Mouse (Mus musculus) ovary, adult 18-20 months (tissue): ENCODE measurements around the gene Zc3h6.

Experiments
- DNase-seq: peaks from one replicate; pipeline ENCODE4 v3.0.0; 2022; ENCODE audit warnings: low spot score, mixed read lengths

The Zc3h6 gene

DNA sequence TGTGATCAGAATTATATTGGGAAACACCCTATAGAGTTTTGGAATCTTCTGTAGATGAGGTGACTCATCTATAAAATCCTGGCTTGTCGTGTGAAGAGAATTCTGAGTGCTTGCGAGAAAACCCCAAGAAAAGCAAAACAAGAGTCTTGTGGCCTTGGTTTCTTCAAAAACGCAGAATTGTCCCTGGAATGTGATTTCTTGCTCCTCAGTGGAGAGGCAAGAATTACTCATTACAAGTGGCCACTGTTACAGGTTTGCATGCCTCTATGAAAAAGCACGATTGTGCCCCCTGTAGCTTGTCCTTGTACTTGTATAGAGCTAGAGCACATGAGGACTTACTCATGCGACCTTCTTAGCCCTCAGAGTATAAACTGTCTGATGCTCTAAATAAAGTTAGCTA lies 68.2 kb downstream of the Zc3h6 start:
- DNase-seq: no peak

DNA sequence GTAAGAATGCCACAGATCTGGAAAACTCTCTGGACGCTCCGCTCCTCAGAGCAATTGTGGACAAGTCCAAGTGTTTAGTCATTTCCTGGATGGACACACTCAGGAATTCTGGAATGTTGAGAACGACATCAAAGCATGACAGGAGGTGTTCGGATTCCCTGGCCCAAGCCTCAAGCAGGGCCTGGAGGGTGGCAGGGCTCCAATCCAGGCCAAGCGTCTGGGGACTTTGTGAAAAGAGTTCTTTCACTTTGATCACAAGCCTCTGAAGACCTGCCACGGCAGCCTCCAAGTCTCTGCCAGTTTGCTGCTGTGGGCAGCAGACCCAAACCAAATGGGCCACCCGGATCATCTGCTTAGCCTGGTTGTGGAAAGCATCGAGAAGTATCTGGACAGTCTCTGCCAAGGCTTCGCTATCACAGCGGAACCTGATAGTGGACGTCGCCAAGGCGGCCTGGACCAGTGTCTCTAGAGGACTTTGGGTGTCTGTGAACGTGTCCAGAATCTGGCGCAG lies 71.3 kb downstream of the Zc3h6 start:
- no peak for DNase-seq

DNA sequence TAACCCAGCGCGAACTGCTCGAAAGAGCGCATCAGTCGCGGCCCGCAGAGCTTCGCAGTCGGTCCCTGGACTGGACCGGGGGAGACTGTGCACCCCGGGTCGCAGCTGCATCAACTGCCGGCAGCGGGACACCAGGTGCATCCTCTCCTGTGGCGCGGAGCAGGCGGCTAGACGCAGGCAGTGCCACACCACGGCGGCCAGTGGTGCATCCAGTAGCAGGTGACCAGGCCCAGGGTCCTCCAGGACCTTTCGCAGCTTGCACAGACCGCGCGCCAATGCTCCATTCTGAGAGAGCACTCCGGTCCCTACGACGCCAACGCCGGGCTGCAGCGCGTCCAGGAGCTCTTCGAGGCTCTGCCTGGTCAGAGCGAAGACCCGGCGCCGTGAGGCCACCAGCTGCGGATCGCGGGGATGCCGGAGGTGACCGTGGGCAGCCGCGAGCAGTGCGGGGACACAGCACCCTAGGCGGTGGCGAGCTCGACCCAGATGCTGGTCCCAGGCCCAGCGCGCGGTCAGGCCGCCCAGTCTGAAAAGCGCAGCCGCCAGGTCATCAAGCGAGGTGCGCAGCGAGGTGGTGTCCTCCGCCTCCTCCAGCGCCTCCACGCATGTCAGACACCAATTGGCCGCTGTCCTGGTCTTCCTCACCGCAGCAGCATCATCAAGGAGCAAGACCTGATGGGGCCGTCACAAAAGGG lies 71.9 kb downstream of the Zc3h6 start:
- no peak for DNase-seq

GRCm38 (mm10) chr2:129040567-129040966 lies 73.4 kb downstream of the Zc3h6 start:
- DNase-seq: no peak

GRCm38 (mm10) chr2:129046172-129046845 lies 79.1 kb downstream of the Zc3h6 start:
- peak; percentile 72 for DNase-seq

DNA sequence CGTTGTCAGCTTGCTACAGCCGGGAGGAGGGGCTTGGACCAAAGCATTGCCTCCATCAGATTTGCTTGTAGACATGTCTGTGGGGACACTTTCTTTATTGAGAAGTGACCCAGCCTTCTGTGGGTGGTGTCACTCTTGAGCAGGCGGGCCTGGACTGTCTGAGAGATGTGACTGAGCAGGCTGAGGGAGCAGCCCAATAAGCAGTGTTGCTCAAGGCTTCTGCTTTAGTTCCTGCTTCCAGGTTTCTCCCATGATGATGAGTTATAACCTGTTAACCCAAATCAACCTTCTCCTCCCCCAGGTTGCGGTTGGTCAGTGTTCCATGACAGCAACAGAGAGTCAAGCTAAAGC lies 79.6 kb downstream of the Zc3h6 start:
- DNase-seq: no peak

GRCm38 (mm10) chr2:129047811-129048210 lies 80.6 kb downstream of the Zc3h6 start, which contains the start of gene Vinac1:
Gene Vinac1 (minus strand): TSS chr2:129048172.
- DNase-seq: no peak

DNA sequence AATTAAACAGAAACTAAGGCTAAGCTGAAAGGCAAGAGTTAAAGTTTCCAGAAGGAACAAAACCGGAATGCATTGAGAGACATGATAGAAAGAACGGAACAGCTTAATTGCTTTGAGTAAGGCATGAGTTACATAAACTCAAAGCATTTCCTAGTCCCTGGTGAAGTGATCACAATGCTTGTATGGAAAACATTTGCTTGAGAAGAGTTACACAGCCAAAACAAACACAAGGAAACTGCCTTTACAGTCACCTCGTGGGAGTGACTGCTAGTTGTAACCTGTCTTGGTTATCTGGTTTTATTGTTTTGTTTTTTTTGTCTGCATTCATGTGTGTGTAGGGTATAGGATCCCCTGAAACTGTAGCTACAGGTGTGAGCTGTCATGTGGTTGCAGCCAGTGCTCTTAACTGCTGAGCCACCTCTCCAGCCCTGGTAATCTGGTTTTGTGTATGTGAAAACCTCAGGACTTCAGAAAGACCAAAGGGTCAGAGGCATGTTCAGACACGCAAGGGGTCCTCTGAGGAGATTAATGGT lies 85.3 kb downstream of the Zc3h6 start:
- no peak for DNase-seq

GRCm38 (mm10) chr2:129055741-129056140 lies 88.5 kb downstream of the Zc3h6 start:
- no peak for DNase-seq

DNA sequence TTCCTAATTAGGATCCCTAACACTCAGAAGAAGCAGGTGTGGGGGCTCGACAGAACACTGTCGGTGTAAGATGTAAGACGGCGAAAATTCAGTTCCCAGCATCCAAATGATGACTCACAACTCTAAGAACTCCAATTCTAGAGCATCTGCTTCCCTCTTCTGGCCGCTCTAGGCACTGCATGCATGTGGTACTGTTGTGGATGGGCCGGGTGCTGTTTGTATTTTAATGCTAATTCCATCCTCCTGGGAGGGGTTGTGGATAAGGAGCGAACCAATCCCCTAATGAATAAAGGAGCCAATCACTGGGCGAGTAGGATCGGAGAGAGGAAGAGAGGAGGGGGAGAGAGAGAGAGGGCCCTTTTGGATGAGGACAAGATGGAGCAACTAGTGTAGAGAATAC lies 89.4 kb downstream of the Zc3h6 start:
- no peak for DNase-seq

DNA sequence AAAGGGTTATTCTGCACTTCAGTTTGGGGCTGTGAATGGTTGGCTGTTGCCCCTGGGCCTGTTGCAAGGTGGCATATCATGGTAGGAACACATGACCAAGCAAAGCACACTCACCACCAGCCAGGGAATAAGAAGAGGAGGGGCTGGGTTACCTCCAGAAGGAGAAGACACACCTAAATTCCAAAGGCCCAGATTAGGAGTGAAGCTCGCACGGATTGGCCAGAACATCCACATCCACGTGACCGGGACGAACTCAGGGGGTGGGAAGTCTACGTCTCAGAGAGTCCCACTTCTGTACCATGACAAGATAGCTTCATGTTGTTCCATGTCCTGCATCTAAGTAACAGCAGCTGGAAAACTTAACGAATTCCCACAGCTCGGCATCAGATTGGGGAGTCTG lies 90.1 kb downstream of the Zc3h6 start:
- DNase-seq: no peak

DNA sequence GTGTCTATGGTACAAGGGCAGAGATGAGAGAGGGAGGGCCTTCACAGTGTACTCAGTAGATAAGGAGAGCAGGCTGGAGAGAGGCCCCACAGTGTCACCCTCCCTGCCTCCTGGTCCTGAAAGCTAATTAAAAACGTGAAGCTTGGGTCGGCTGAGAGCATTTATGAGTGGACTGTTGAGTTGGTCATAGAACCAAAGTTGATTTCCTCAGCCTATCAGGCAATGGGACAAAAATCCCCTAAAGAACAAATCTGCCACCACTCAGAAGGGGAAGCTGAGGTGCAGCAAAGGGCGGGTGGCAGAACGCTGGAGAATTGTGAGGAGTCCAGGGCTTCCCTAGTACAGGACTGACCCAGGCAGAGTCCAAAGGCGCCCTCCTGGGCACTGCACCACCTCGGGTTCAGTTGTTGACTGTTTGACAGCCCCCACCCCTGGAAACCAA lies 90.7 kb downstream of the Zc3h6 start:
- DNase-seq: no peak

GRCm38 (mm10) chr2:129061456-129062059 lies 94.4 kb downstream of the Zc3h6 start:
- no peak for DNase-seq

GRCm38 (mm10) chr2:129065437-129066282 lies 98.5 kb downstream of the Zc3h6 start, which contains the start of gene Ttl:
Gene Ttl (plus strand): TSS chr2:129065942.
- DNase-seq: peak; percentile 66

DNA sequence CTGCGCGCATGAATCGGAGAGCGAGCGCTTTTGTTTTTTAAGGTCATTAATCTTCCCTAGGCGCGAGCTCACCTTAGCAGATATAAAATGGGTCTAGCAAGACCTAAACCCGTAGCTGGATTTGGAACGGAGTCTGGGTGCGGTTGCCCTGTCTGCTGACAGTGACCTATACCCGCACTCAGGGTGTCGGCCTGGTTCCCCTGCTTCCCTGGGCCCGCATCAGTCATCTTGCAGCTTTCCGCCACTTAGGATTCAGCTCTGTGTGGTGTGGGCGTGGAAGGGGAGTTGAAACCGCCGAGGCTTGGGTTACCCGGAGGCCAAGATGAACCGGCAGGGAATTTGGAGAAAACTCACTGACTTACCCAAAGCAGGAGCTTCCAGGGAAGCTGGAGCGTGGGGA lies 99.1 kb downstream of the Zc3h6 start:
- DNase-seq: peak; percentile 26
